Mouse (Mus musculus): ENCODE results near the gene Dio1.

GRCm38 (mm10) chr4:107347221-107347620 is 40.3 kb upstream of the Dio1 start:
- no peak for TF ChIP-seq TAL1 (IDR thresholded peaks at IDR 0.05; ENCODE audit: low read length)
- TF ChIP-seq GATA1 (IDR thresholded peaks at IDR 0.05; ENCODE audit: low read length) = no peak
